Mouse (Mus musculus): ENCODE results near the gene Pomgnt2. TPM values are rescaled to one million over a fixed set of nuclear protein-coding genes. Genes with fewer than 3 reads are reported as not detected.

Pomgnt2 gene
- 6.2 and 7.6 TPM in 2 replicates for polyA plus RNA-seq (2011; ENCODE audit: insufficient read length, low read depth, missing spikeins)

DNA sequence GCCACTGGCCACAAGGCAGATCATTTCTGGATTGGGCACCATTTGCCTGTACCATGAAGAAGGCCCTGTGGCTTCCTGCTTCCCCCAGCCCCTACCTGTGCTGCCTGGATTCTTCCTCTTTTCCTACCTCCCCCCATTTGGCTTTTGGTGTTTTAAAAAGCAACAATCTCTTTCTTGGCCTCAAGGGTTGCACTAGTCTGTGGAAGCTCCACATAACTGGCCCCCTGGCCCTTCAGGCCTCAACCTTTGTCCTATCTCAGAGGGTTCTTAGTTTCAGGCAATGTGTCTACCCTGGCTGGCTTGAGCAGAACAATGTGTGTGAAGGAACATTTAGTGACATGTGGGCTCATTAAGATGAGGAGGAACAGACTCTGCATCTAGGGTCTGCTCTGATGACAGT lies at the start of gene Pomgnt2:
Gene Pomgnt2 (minus strand): TSS at position 101 of the 400 bp plus-strand sequence.
- no peak for TF ChIP-seq POLR2A (IDR thresholded peaks at IDR 0.05; ENCODE audit: low read depth, low read length)
- TF ChIP-seq CTCF (IDR thresholded peaks at IDR 0.05; ENCODE audit: borderline replicate concordance, insufficient read depth, low read length), result no peak
- H3K4me3 ChIP-seq (ENCODE audit: insufficient read depth, low read length), result no peak within 1 kb of the TSS
- no peak within 1 kb of the TSS for H3K27ac ChIP-seq (ENCODE audit: insufficient read depth, low read length)
- 0 out of 2 replicates have a peak, but pooled peaks cover 2% of the 10 kb centered on the region for H3K4me1 ChIP-seq (ENCODE audit: control insufficient read depth, insufficient read depth, low read length)

DNA sequence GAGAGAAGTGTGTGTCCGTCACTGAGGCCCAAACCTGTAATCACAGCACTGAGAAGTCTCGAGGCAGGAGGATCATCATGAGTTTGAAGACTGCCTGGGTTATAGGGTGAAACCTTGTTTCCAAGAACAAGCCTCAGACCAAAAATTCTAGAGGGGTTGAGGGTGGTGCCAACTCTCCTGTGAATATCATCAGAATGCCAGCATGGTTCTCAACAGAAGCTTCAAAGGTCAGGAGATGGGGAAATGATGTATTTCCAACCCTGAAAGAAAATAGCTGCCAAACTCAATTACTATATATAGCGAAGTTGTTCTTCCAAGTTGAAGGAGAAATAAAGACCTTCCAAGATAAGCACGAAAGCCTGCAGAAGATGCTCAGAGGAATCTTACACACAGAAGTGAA lies 42.9 kb upstream of the Pomgnt2 start:
- no peak overlapping the region for H3K27ac ChIP-seq (ENCODE audit: insufficient read depth, low read length)
- TF ChIP-seq CTCF (IDR thresholded peaks at IDR 0.05; ENCODE audit: borderline replicate concordance, insufficient read depth, low read length), result no peak
- no peak for TF ChIP-seq POLR2A (IDR thresholded peaks at IDR 0.05; ENCODE audit: low read depth, low read length)
- no peaks in the 10 kb centered on the region for H3K4me1 ChIP-seq (ENCODE audit: control insufficient read depth, insufficient read depth, low read length)
- no peak overlapping the region for H3K4me3 ChIP-seq (ENCODE audit: insufficient read depth, low read length)

DNA sequence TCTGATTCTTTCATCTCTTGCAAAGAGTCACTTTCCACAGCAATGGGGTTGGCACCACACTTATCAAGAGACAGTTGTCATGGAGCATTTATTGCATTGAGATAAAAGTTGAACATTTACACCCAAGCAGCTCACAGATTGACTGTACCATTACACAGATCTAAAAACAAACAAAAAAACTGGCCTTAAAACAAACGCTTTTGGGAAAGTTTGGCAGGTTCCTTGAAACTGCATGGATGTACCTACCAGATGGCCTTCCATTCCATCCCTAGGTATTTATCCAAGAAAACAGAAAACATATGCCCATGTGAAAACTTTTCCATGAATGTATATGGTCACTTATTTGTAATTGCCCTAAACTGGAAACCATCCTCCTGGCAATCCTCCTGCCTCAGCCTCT lies 41.7 kb upstream of the Pomgnt2 start:
- H3K4me1 ChIP-seq (ENCODE audit: control insufficient read depth, insufficient read depth, low read length), result no peaks in the 10 kb centered on the region
- H3K4me3 ChIP-seq (ENCODE audit: insufficient read depth, low read length), result no peak overlapping the region
- no peak overlapping the region for H3K27ac ChIP-seq (ENCODE audit: insufficient read depth, low read length)
- TF ChIP-seq CTCF (IDR thresholded peaks at IDR 0.05; ENCODE audit: borderline replicate concordance, insufficient read depth, low read length), result no peak
- TF ChIP-seq POLR2A (IDR thresholded peaks at IDR 0.05; ENCODE audit: low read depth, low read length), result no peak

DNA sequence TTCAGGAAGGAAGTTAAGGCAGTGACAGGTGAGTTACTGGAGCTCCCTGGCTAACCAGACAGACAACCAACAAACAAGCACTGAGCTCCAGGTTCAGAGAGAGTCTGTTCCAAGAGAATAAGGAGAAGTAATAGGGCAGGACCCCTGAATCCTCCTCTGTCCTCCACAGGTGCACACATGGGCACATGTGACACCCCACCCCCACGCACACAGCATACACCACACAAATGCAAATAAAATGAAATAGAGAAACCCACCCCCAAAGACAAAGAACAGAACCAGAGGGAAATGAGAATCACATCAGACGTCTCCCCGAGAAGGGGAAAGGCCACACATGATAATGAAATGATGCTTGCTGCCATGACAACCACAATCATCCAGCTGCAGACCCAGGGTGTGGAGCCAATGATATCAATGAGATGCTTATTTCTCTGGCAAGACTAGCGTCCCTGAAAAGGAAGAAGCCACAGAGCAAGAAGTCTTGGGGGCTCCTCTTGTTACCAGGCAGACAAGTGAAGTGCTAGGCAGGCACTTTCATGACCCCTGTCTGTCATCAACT lies 39.7 kb upstream of the Pomgnt2 start:
- Histone ChIP-seq H3K4me1 (ENCODE audit: control insufficient read depth, insufficient read depth, low read length) (no peaks in the 10 kb centered on the region), H3K4me3 (ENCODE audit: insufficient read depth, low read length) (no peak overlapping the region), H3K27ac (ENCODE audit: insufficient read depth, low read length) (no peak overlapping the region)
- TF ChIP-seq POLR2A (IDR thresholded peaks at IDR 0.05; ENCODE audit: low read depth, low read length), result no peak
- TF ChIP-seq CTCF (IDR thresholded peaks at IDR 0.05; ENCODE audit: borderline replicate concordance, insufficient read depth, low read length), result no peak

DNA sequence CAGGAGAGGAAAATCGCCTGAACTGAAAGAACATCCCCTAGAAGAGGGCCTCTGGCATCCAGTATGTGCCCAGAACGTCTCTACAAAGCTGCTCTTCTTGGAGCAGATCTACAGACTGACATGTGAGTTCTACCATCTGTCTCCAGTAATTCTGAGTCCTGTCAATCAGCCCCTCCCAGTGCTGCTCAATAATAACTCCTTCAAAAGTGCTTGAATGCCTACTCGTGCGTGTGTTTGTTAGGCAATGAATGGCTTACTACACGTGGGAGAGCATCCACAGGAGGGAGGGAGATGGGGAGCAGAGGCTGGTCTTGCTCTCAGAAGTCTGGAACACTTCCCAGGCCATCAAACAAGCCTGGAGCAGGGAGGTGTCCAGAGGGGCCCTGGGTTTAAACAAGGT lies 38.9 kb upstream of the Pomgnt2 start:
- TF ChIP-seq POLR2A (IDR thresholded peaks at IDR 0.05; ENCODE audit: low read depth, low read length), result no peak
- TF ChIP-seq CTCF (IDR thresholded peaks at IDR 0.05; ENCODE audit: borderline replicate concordance, insufficient read depth, low read length), result no peak

DNA sequence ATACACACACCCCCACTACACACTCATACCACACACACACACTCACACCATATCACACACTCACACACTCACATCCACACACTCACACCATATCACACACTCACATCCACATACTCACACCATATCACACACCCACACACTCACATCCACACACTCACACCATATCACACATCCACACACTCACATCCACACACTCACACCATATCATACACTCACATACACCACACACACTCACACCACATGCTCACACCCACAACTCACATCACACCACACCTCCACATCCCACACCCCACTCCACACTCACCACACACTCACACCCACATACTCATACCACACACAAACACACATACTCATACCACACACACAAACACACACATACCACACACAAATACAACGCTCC lies 38.0 kb upstream of the Pomgnt2 start:
- TF ChIP-seq CTCF (IDR thresholded peaks at IDR 0.05; ENCODE audit: borderline replicate concordance, insufficient read depth, low read length) (no peak), POLR2A (IDR thresholded peaks at IDR 0.05; ENCODE audit: low read depth, low read length) (no peak)
- Histone ChIP-seq H3K4me3 (ENCODE audit: insufficient read depth, low read length) (no peak overlapping the region), H3K27ac (ENCODE audit: insufficient read depth, low read length) (no peak overlapping the region), H3K4me1 (ENCODE audit: control insufficient read depth, insufficient read depth, low read length) (no peaks in the 10 kb centered on the region)

More for the DNA sequence above, 38.9 kb upstream of the Pomgnt2 start:
- no peak overlapping the region for H3K27ac ChIP-seq (ENCODE audit: insufficient read depth, low read length)
- no peaks in the 10 kb centered on the region for H3K4me1 ChIP-seq (ENCODE audit: control insufficient read depth, insufficient read depth, low read length)
- H3K4me3 ChIP-seq (ENCODE audit: insufficient read depth, low read length), result no peak overlapping the region

DNA sequence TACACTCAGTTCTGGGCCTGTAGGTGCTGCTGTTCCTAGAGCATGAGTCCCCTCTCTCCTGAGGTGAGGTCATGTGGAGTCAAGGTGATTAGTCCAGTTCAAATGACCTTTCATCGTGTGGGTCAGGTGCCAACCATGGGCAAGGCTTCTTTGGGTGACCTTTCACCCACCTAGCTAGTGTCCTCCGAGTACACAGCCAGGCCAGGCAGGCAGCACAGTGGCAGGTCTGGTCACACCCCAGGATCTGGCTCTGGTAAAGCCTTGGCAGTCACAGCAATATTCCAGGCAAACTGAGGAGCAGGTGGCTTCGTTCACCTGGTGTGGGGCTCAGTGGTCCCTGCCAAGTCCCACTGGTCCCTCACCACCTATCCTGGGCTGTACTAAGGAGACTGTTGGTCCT lies 35.2 kb upstream of the Pomgnt2 start:
- no peak overlapping the region for H3K4me3 ChIP-seq (ENCODE audit: insufficient read depth, low read length)
- no peak overlapping the region for H3K27ac ChIP-seq (ENCODE audit: insufficient read depth, low read length)
- H3K4me1 ChIP-seq (ENCODE audit: control insufficient read depth, insufficient read depth, low read length), result no peaks in the 10 kb centered on the region
- TF ChIP-seq POLR2A (IDR thresholded peaks at IDR 0.05; ENCODE audit: low read depth, low read length) (no peak), CTCF (IDR thresholded peaks at IDR 0.05; ENCODE audit: borderline replicate concordance, insufficient read depth, low read length) (no peak)

DNA sequence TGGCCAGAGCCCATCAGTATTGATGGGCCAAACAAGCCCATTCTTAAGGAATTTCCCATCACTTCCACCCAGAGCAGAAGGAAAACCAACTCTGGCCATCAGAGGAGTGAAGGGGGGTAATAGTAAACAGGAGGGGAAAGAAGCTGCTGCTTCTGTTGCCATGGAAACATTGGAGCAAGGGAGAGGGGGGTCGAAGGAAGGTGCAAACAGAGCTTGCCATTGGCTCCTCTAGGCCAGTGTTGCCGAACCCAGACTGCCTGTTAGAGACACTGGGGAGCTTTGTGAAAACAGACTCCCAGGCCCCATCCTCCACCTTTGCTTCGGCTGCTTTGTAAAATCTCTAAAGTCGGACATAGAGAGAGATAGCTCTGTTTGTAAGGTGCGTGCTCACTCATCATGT lies 33.8 kb upstream of the Pomgnt2 start:
- TF ChIP-seq CTCF (IDR thresholded peaks at IDR 0.05; ENCODE audit: borderline replicate concordance, insufficient read depth, low read length) (no peak), POLR2A (IDR thresholded peaks at IDR 0.05; ENCODE audit: low read depth, low read length) (no peak)
- H3K27ac ChIP-seq (ENCODE audit: insufficient read depth, low read length), result no peak overlapping the region
- no peaks in the 10 kb centered on the region for H3K4me1 ChIP-seq (ENCODE audit: control insufficient read depth, insufficient read depth, low read length)
- H3K4me3 ChIP-seq (ENCODE audit: insufficient read depth, low read length), result no peak overlapping the region

DNA sequence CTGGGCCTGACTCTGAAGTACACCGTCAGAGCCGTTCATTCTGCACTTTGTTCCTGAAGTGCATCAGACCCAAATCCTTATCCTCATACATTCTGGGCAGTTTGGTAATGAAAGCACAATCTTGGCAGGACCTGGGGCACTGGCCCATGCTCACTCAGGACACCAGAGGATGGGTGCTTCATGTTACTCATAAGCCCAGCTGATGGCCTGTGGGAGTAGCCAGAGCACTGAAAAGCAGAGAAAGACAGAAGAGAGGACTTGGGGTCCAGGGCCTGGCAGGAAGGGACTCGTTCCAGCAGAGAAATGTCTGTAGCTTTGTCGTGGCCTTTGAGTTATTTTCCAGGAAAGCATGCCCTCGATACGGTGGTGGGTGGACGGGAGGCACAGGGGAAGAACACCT lies 32.9 kb upstream of the Pomgnt2 start:
- no peak overlapping the region for H3K4me3 ChIP-seq (ENCODE audit: insufficient read depth, low read length)
- no peaks in the 10 kb centered on the region for H3K4me1 ChIP-seq (ENCODE audit: control insufficient read depth, insufficient read depth, low read length)
- H3K27ac ChIP-seq (ENCODE audit: insufficient read depth, low read length), result no peak overlapping the region
- TF ChIP-seq CTCF (IDR thresholded peaks at IDR 0.05; ENCODE audit: borderline replicate concordance, insufficient read depth, low read length) (no peak), POLR2A (IDR thresholded peaks at IDR 0.05; ENCODE audit: low read depth, low read length) (no peak)

DNA sequence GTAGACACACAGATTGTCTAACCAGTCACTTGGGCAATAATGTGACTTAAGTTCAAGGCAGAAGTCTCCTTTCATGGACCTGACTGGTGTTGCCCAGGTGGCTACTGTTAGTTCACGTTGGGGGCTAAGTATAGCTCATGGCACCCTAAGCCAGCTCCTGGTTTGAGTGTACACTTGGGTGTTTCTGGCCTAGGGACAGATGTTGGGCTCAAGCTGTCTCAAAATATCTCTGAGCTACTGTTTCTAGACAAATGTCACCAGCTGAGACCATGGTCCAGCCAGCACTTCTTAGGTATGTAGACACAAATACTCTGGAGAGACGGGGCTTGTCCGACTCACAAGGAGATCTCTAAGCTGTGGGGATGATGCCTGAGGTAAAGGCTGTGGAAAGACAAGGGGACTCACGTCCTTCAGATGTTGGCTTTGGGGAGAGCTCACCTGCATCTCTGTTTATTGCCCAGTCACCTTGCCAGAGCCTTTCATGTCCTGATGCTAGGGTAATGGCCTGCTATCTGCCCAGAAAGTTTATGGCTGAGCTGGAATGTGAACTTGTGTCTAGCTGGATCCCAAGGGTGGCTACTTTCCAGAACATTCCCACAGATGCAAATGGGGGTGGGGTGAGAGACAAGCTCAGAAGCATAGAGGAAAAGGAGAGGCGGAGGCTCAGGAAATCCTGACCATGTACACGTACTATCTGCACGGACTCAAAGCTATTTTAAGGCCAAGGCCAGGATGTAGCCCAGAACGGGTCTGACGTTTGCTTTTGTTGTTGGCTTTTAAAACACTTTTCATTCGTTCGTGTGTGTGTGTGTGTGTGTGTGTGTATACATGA lies 31.2 kb upstream of the Pomgnt2 start:
- TF ChIP-seq POLR2A (IDR thresholded peaks at IDR 0.05; ENCODE audit: low read depth, low read length), result no peak
- no peak for TF ChIP-seq CTCF (IDR thresholded peaks at IDR 0.05; ENCODE audit: borderline replicate concordance, insufficient read depth, low read length)
- no peak overlapping the region for H3K4me3 ChIP-seq (ENCODE audit: insufficient read depth, low read length)
- no peak overlapping the region for H3K27ac ChIP-seq (ENCODE audit: insufficient read depth, low read length)
- peaks cover 3% of the 10 kb centered on the region; the same call in 1 of the 2 replicates for H3K4me1 ChIP-seq (ENCODE audit: control insufficient read depth, insufficient read depth, low read length)
